Mouse (Mus musculus): ENCODE measurements around the gene Insyn1. TPM values are rescaled to one million over a fixed set of nuclear protein-coding genes. Genes with fewer than 3 reads are reported as not detected.

Insyn1 gene
- total RNA-seq, 2 experiments from 2014 or later = 13.1 to 14.5 TPM

DNA sequence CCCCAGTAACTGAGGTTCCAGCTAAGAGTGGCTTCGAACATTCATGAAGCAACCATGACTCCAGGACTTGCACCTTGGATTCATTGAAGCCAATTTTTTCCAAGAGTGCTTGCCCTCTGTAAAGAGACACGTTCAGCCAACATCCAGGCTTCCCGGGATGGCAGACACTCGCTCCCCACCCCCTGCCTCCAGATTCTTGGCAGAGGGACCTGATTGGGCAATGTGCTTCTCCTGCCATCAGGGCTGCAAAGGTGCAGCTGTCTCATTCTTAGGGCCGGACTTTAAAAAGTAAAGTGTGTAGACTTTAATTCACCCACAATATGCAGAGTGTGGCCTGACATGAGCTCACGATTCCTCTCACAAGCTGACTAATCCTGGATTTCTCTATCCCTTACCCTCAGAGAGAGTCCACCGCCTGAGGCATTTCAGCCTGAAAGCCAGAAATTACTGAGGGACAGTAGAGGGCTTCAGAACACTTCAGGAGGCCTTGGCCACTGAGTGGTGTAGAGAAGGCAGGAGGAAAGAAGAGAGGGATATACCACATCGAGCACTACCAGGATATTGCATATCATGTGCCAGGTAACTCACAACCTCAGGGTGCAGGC is 15.1 kb upstream of the Insyn1 start:
- no peak for DNase-seq (ENCODE audit: low spot score in 2 of 2)

DNA sequence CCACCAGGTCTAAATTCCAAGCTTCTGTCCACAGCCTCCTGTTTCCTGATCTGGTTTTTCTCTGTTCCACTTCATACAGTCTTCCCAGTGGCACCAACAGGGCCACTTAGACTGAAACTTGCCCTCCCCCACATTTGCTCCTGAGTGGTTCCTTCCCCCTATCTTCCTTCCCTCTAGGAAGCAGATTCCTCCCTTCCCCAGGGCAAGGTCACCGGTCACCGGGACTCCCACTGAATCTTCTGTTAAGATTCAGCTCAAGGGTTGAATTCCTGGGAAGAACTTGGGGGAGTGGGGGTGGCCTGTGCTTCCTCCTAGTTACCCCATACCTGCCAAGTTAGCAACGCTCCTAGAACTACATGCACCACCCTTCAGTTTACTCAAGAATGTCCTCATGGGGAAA is 1.3 kb upstream of the Insyn1 start:
- no peak for DNase-seq (ENCODE audit: low spot score in 2 of 2)

- no peak for DNase-seq (ENCODE audit: low spot score in 2 of 2)
Observed at GRCm38 (mm10) chr9:58489133-58489864, 896 bp downstream of the Insyn1 start.

GRCm38 (mm10) chr9:58489865-58490165 is 1.4 kb downstream of the Insyn1 start:
- no peak for DNase-seq (ENCODE audit: low spot score in 2 of 2)

DNA sequence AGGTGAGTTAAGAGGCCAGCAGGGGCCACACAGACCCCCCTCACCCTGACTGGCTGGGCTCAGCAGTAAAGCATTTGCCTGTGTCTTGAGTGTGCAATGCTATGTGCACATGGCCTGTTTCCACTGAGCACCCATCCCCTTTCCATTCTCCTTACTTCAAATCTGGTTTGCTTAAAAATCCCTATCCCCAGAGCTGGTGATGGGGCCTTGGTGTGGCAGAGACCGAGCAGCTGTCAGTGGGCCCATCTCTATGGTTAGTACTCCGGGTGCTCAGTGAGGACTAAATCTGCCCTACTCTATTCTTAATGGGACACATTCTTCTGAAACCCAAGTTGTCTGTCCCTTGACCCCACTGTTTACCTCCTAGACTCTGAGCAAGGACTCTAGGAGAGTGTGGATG is 2.0 kb downstream of the Insyn1 start:
- no peak for DNase-seq (ENCODE audit: low spot score in 2 of 2)

GRCm38 (mm10) chr9:58495035-58495434 is 6.6 kb downstream of the Insyn1 start:
- no peak for DNase-seq (ENCODE audit: low spot score in 2 of 2)

GRCm38 (mm10) chr9:58496470-58497182 is 8.2 kb downstream of the Insyn1 start:
- no peak for DNase-seq (ENCODE audit: low spot score in 2 of 2)

DNA sequence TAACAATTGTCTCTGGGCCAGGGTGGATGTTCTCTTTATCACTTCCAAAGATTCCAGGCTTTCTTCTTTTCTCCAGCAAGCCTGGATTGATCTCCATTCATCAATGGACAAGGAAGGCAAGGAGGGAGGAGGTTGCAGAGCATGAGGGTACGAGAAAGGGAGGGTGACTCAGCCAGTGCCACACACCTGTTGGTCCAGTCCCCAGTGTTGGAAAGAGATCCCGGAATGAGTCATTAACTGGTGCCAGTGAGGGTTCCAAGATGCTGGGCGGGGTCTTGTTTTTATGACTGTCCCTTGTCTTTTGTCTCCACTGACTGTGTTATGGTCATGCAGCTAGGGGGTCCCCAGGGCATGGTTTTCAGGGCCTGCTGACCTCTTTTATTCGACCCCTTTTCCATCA is 9.5 kb downstream of the Insyn1 start:
- no peak for DNase-seq (ENCODE audit: low spot score in 2 of 2)

DNA sequence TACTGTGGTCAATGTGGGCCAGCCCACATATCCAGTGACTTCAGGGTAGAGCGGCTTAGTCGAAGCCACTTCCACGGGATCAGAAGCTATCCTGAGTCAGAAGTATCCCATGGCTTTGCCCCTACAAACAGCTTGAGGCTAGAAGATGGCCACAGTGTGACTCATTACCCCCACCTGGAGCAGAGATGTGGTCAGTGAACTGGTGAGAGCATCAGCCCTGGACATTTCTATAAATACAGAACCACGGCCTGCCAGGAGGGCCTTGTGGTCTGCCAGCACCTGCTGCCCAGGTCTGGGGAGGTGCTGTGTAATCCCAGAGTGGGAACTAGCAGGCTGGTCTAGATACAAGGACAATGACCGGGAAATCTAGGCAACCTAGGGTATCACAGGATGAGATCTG is 12.5 kb downstream of the Insyn1 start:
- DNase-seq (ENCODE audit: low spot score in 2 of 2) = no peak

DNA sequence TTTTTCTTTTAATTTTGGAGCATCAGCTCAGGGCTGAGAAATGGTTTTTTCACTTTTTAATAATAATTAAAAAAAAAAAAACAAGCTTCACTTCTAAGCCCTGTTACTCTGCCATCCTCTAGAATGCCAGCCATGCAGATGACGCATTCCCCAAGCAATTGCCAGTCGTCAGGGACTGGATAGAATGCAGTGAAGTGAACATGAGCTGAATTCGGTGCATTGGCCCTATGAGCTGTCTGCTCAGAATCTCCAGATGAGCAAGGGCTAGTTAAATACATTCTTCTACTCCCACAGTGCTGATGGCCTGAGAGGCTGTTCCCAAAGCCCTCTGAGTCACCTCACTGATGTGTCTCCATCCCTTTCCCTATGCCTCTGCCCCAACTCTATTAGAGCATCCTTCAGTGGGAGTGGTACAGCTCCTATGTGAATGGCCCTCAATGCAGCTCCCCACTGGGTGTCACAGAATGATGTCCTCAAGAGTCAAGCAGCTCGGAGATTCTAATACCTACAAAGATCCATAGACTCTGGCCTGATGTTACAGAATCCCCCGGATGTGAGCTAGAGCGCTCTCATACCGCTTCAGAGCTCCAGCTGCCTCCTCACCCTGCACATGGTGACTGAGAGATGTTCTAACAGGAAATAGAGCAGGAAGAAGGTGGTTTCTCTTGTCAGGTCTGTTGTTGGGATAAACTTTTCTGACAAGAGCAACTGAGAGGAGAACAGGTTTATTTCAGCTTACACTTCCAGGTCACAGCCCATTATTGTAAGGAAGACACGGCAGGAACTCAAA is 19.0 kb downstream of the Insyn1 start:
- no peak for DNase-seq (ENCODE audit: low spot score in 2 of 2)

- DNase-seq (ENCODE audit: low spot score in 2 of 2) = no peak
Observed at GRCm38 (mm10) chr9:58510452-58510851, 22.0 kb downstream of the Insyn1 start.

GRCm38 (mm10) chr9:58513749-58514148 is 25.3 kb downstream of the Insyn1 start:
- DNase-seq (ENCODE audit: low spot score in 2 of 2) = no peak

GRCm38 (mm10) chr9:58516480-58516879 is 28.1 kb downstream of the Insyn1 start:
- DNase-seq (ENCODE audit: low spot score in 2 of 2) = no peak

GRCm38 (mm10) chr9:58517866-58518750 is 29.7 kb downstream of the Insyn1 start:
- DNase-seq (ENCODE audit: low spot score in 2 of 2) = no peak

DNA sequence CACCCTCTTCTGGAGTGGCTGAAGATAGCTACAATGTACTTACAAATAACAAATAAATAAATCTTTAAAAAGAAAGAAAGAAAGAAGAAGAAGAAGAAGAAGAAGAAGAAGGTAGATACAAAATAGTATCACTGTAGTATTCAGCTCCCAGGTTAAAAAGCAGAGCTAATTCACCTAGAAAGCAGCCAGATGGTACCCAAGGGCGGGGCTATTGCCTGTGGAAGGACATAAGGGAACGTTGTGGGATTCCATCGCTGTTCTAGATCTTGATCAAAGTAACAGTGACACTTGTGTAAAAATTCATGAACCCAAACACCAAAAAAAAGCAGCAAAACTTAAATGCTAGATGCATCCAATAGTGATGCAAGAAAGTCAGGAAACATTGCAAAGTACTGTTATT is 31.6 kb downstream of the Insyn1 start:
- no peak for DNase-seq (ENCODE audit: low spot score in 2 of 2)

- no peak for DNase-seq (ENCODE audit: low spot score in 2 of 2)
Observed at GRCm38 (mm10) chr9:58520816-58521581, 32.6 kb downstream of the Insyn1 start.

DNA sequence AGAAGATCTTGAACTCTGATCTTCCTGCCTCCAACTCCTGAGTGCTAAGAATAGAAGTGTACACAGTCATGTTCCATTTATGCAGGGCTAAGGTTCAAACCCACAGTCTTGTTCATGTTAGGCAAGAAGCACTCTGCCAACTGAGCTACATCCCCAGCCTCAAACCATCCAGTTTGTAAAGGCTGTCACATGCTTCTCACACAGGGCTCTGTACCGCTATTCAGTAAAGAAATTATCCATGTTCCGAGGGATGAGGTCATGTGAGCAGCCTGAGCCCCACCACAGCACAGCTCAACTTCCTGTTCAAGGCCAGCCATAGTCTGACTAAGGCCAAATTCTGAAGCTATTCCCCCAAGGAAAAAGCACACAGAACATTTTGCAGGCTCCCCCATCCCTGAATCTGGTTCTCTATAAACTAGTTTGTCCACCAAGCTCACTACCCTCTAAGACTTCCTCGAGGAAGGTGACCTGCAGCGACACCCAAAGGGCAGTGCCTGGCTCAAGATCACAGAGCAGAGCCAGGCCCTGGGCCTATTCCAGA is 33.5 kb downstream of the Insyn1 start:
- DNase-seq (ENCODE audit: low spot score in 2 of 2) = no peak

- DNase-seq (ENCODE audit: low spot score in 2 of 2) = no peak
Observed at GRCm38 (mm10) chr9:58525108-58525507, 36.7 kb downstream of the Insyn1 start.

GRCm38 (mm10) chr9:58527841-58528240 is 39.4 kb downstream of the Insyn1 start:
- DNase-seq (ENCODE audit: low spot score in 2 of 2) = no peak

DNA sequence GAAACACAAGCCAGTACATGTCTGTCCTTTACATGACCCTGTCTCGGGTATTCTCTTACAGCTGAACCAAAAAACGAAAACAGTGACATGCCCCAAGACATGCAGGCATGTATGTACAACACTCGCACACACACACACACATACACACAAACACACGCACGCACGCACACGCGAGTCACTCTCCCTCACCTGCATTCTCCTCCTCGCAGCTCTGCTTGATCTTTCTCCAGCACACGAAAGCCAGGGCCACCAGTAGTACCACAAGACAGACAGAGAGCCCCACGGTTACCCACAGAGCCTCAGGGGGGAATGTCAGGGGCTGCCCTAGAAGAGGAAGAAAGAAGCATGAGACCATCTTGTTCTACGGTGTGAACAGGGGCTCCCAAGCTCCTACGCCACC is 42.0 kb downstream of the Insyn1 start:
- DNase-seq (ENCODE audit: low spot score in 2 of 2) = no peak
